Mouse (Mus musculus): ENCODE results near the gene Rp9. TPM values are rescaled to one million over a fixed set of nuclear protein-coding genes. Genes with fewer than 3 reads are reported as not detected.

Rp9 gene
- polyA plus RNA-seq, 1 experiment, result 124 TPM

DNA sequence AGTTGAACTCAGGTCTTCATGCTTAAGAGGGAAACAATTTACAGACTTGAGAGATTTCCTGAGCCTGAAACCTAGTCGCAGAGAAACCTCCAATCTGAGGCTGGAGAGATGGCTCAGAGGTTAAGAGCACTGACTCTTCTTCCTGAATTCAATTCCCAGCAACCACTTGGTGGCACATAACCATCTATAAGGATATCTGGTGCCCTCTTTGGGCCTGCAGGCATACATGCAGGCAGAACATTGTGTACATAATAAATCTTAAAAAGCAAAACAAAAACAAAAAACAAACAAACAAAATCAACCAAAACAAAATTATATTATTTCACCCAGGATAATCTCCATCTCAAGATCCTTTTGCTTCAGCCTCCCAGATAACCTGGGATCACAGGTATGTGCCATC is 30.7 kb downstream of the Rp9 start:
- 0 out of 2 replicates have a peak, but pooled peaks cover 5% of the 10 kb centered on the region for H3K36me3 ChIP-seq (ENCODE audit: control insufficient read depth, insufficient read depth, low read length)
- no peak for TF ChIP-seq POLR2A (IDR thresholded peaks at IDR 0.05; ENCODE audit: control insufficient read depth, extremely low read depth, insufficient read depth, low read length, poor library complexity)
- TF ChIP-seq CTCF (IDR thresholded peaks at IDR 0.05; ENCODE audit: borderline replicate concordance, control insufficient read depth, extremely low read depth, insufficient read depth, low read length, poor library complexity), result no peak
- H3K4me1 ChIP-seq (replicated peaks; ENCODE audit: control insufficient read depth, insufficient read depth, low read length), result no peaks in the 10 kb centered on the region
- no peak for DNase-seq
- H3K27ac ChIP-seq (ENCODE audit: control insufficient read depth, insufficient read depth, low read length), result no peak overlapping the region
- 89% methylated on average over 1 of the region's 1 CpGs for WGBS
- H3K27me3 ChIP-seq (ENCODE audit: control insufficient read depth, insufficient read depth, low read length), result no peaks in the 10 kb centered on the region
- H3K4me3 ChIP-seq (ENCODE audit: control insufficient read depth, insufficient read depth, low read length), result no peak overlapping the region

DNA sequence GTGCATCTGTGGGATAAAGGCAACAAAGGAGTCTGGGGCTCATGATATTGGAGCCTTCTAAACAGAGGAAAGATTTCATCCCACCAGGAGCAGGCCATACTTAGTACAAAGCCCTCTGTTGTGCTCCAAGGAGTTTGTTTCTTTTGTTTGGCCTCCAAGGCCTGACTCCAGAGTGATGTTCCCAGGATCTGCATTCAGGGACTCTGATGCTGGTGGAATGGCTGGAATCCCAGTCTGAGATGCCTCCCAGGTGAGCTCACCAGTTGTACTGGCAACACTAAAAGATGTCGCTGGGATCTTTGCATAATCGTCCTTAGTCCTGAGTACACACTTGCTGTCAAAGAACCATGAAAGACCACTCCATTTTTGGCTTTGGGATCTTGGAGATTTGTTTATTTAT is 35.4 kb downstream of the Rp9 start:
- no peak overlapping the region for H3K27ac ChIP-seq (ENCODE audit: control insufficient read depth, insufficient read depth, low read length)
- H3K27me3 ChIP-seq (ENCODE audit: control insufficient read depth, insufficient read depth, low read length), result no peaks in the 10 kb centered on the region
- no peak overlapping the region for H3K4me3 ChIP-seq (ENCODE audit: control insufficient read depth, insufficient read depth, low read length)
- TF ChIP-seq POLR2A (IDR thresholded peaks at IDR 0.05; ENCODE audit: control insufficient read depth, extremely low read depth, insufficient read depth, low read length, poor library complexity) (no peak), CTCF (IDR thresholded peaks at IDR 0.05; ENCODE audit: borderline replicate concordance, control insufficient read depth, extremely low read depth, insufficient read depth, low read length, poor library complexity) (no peak)
- DNase-seq, result no peak
- H3K36me3 ChIP-seq (ENCODE audit: control insufficient read depth, insufficient read depth, low read length), result no peaks in the 10 kb centered on the region
- 99% methylated on average over 2 of the region's 2 CpGs for WGBS
- H3K4me1 ChIP-seq (replicated peaks; ENCODE audit: control insufficient read depth, insufficient read depth, low read length), result peaks cover 6% of the 10 kb centered on the region

- Histone ChIP-seq H3K27me3 (ENCODE audit: control insufficient read depth, insufficient read depth, low read length) (no peaks in the 10 kb centered on the region), H3K27ac (ENCODE audit: control insufficient read depth, insufficient read depth, low read length) (no peak overlapping the region), H3K36me3 (ENCODE audit: control insufficient read depth, insufficient read depth, low read length) (no peaks in the 10 kb centered on the region), H3K4me3 (ENCODE audit: control insufficient read depth, insufficient read depth, low read length) (no peak overlapping the region), H3K4me1 (replicated peaks; ENCODE audit: control insufficient read depth, insufficient read depth, low read length) (peaks cover 10% of the 10 kb centered on the region)
- TF ChIP-seq CTCF (IDR thresholded peaks at IDR 0.05; ENCODE audit: borderline replicate concordance, control insufficient read depth, extremely low read depth, insufficient read depth, low read length, poor library complexity) (no peak), POLR2A (IDR thresholded peaks at IDR 0.05; ENCODE audit: control insufficient read depth, extremely low read depth, insufficient read depth, low read length, poor library complexity) (no peak)
- WGBS, result 98% methylated on average over 2 of the region's 2 CpGs
- DNase-seq, result no peak
These were observed 36.3 kb downstream of the Rp9 start for GRCm38 (mm10) chr9:22433221-22433620.

DNA sequence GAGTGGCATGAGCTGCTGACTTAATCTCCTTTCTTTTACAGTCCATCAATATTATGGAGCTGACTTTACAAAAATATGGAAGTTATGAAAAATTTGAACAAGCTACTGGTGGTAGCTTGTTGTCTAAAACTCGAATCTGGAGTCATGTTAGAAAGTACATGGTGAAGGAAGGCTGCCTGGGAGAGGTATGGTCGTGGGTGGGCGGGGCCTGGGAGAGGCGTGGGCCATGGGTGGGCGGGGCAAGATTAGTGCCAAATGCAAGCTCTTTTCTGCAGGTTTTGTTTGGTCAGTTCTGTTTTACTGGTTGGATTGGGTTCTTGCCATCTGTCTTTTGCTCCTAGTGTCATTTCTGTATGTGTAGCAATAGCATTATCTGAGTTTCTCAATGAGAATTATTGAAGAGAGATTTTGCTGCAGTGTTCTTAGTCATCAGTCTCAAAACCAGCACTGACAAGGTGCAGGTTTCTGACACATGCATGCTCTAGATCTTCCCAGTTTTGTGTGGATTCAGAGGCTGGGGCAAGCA is 39.2 kb downstream of the Rp9 start:
- no peaks in the 10 kb centered on the region for H3K36me3 ChIP-seq (ENCODE audit: control insufficient read depth, insufficient read depth, low read length)
- no peak overlapping the region for H3K4me3 ChIP-seq (ENCODE audit: control insufficient read depth, insufficient read depth, low read length)
- DNase-seq, result peak; percentile 16
- no peaks in the 10 kb centered on the region for H3K27me3 ChIP-seq (ENCODE audit: control insufficient read depth, insufficient read depth, low read length)
- 15% methylated on average over 5 of the region's 5 CpGs for WGBS
- TF ChIP-seq POLR2A (IDR thresholded peaks at IDR 0.05; ENCODE audit: control insufficient read depth, extremely low read depth, insufficient read depth, low read length, poor library complexity), result no peak
- no peak for TF ChIP-seq CTCF (IDR thresholded peaks at IDR 0.05; ENCODE audit: borderline replicate concordance, control insufficient read depth, extremely low read depth, insufficient read depth, low read length, poor library complexity)
- H3K27ac ChIP-seq (ENCODE audit: control insufficient read depth, insufficient read depth, low read length), result peak overlapping the region; percentile 32; the same call in 1 of the 2 replicates
- H3K4me1 ChIP-seq (replicated peaks; ENCODE audit: control insufficient read depth, insufficient read depth, low read length), result peaks cover 10% of the 10 kb centered on the region

DNA sequence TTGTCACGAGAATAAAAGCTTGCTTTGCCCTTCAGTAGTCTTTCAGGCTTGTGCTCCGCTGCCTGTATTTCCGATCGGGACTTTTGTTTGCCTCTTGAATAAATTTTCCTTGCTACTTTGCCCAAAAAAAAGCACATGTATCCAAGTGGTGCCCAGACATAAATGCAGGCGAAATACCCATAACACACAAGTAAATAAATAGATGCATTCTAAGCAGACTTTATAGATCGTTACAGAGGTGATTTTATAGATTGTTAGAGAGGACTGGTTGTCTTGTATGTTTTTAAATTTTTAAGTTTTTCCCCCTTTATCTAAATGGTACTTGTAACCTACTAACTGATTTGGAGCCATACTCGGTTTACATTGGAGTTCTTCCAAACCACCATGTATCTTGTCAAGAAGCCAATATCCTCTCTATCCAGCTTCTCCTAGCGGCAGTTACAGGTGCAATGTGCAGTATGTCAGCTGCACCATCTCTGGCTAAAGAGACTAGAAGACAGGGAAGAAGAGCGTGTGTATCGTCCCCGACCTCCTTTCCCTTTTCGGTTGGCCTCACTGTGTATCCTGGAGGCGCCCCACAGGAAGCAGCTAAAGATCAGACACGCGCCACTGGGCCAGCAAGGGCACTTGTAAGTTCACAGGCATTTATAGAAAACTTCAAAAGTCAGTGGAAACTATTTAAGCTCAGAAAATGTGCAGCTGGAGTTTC is 39.9 kb downstream of the Rp9 start:
- Histone ChIP-seq H3K4me1 (replicated peaks; ENCODE audit: control insufficient read depth, insufficient read depth, low read length) (peaks cover 10% of the 10 kb centered on the region), H3K27ac (ENCODE audit: control insufficient read depth, insufficient read depth, low read length) (peak overlapping the region; percentile 27), H3K36me3 (ENCODE audit: control insufficient read depth, insufficient read depth, low read length) (no peaks in the 10 kb centered on the region), H3K27me3 (ENCODE audit: control insufficient read depth, insufficient read depth, low read length) (no peaks in the 10 kb centered on the region), H3K4me3 (ENCODE audit: control insufficient read depth, insufficient read depth, low read length) (no peak overlapping the region)
- no peak for TF ChIP-seq CTCF (IDR thresholded peaks at IDR 0.05; ENCODE audit: borderline replicate concordance, control insufficient read depth, extremely low read depth, insufficient read depth, low read length, poor library complexity)
- peak; percentile 50 for DNase-seq
- 35% methylated on average over 15 of the region's 15 CpGs for WGBS

DNA sequence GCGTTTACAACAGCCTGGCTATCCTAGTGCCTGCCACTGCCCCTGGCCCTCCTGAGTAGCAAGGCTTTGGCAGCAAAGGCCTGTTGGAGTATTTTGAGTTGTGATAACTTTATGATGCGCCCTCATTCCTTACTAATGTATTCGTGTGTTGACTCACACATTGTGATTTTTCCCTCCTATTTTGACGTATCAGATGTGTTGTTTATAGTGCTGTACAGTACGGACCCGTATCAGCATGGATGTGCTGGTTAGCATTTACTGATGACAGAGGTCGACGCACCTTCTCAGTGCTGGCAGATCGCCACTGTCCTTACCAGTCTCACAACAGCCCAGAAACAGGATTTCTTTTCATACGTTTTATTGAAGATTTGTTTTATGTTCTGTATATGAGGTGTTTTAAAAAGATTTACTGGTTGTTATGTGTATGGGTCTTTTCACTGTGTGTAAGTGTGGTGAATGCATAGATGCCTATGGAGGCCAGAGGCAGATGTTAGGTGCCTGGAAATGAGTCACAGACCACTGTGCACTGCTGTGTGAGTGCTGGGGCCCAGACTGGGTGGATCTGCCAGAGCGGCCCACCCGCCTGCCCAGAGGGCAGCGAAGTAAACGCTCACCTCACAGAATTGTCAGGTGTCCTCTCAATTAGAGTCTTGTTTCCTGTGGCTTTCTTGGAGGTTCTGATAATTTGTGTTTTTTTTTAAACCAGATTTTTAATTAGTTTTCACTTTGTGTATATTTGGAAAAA is 40.7 kb downstream of the Rp9 start:
- H3K36me3 ChIP-seq (ENCODE audit: control insufficient read depth, insufficient read depth, low read length), result no peaks in the 10 kb centered on the region
- peaks cover 10% of the 10 kb centered on the region for H3K4me1 ChIP-seq (replicated peaks; ENCODE audit: control insufficient read depth, insufficient read depth, low read length)
- H3K27ac ChIP-seq (ENCODE audit: control insufficient read depth, insufficient read depth, low read length), result no peak overlapping the region
- 84% methylated on average over 14 of the region's 14 CpGs for WGBS
- no peak overlapping the region for H3K4me3 ChIP-seq (ENCODE audit: control insufficient read depth, insufficient read depth, low read length)
- H3K27me3 ChIP-seq (ENCODE audit: control insufficient read depth, insufficient read depth, low read length), result no peaks in the 10 kb centered on the region
- DNase-seq, result no peak
- no peak for TF ChIP-seq POLR2A (IDR thresholded peaks at IDR 0.05; ENCODE audit: control insufficient read depth, extremely low read depth, insufficient read depth, low read length, poor library complexity)
- no peak for TF ChIP-seq CTCF (IDR thresholded peaks at IDR 0.05; ENCODE audit: borderline replicate concordance, control insufficient read depth, extremely low read depth, insufficient read depth, low read length, poor library complexity)

Measured in thymus, adult 2 months (tissue).